Mouse (Mus musculus) G1E-ER4 (cell line): ENCODE data around the gene Tulp3. TPM values are rescaled to one million over a fixed set of nuclear protein-coding genes. Genes with fewer than 3 reads are reported as not detected.

Experiments
- GATA1 ChIP-seq: IDR thresholded peaks from one replicate; pipeline ENCODE4 v1.8.0; 2012; ENCODE audit warnings: low read length, inconsistent platforms
- polyA plus RNA-seq: library from polyadenylated mRNA; stranded (reverse); fragments of >175 nt; gene quantifications from 2 replicates; pipeline ENCODE4 v1.2.3, GENCODE M21; 2012

Gene Tulp3
- polyA plus RNA-seq, 1 experiment = 8.5 TPM

DNA sequence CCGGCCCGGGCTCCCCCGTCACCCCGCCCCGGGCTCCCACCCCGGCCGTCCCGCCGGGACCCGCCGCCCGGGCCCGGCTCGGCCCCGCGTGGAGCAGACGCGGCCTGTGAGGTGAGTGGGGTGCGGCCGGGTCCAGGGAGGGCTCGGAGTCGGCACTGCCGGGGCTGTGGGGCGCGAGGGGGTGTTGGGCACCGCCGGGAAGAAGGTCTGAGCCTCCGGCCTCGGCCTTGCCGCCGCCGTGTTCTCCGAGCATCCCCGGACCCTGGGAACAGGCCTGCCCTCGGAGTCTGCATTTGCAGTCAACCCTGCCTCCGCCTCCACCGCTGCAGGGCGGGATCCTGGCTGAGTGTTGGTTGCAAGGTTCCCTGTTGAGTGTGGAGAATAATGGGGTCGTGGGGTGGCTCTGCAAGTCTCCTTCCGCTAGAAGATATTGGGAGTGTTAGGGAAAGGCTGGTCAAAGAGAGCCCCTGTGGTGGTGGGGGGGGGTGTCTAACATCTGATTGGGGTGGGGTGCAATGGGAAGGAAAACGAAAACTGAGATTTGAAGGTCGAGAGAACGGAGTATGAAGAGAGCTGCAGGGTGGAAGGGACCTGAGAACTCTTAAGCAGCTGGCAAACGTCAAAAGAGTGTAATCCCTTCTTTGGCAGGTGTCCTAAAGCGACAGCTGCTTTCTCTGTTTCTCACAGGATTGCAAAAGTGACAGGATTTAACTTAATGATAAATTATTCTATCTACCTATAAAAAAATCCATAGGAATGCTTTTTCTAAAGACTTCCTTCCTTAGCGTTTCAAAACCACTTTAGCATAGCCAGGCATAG lies 7.6 kb upstream of the Tulp3 start:
- TF ChIP-seq GATA1 = no peak

DNA sequence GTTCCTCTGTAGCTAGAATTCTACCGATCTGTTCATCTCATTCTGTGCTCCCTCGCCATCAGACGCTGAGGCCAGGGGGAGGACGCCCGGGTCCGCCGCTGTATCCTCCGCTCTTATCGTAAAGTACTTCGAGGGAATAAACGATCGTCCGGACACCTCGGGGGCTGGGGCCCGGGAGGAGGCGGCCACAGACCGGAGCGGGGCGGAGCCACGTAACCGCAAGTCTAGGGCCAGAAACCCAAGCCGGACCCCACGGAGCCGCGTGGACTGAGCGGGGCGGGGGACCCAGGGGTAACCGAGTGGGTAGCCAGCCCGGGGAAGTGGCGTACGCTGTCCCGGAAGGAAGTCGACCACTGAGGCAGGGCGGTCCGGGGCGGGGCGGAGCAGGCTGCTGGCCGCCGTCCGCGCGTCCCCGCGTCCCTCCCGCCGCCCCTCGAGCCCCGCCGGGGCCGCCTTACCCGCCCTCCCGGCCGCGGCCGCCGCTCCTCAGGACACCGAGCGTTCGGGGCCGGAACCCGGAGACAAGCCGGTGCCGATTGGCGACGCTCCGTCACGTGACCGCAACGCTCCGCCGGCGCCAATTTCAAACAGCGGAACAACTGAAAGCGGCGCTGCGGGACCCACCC lies 6.8 kb upstream of the Tulp3 start, which contains the start of the genes Rhno1 and Foxm1:
Gene Rhno1, minus strand, starts transcription at position 531 of the 626 bp plus-strand sequence.
Gene Foxm1, plus strand, starts transcription at position 587 of the 626 bp plus-strand sequence.
- TF ChIP-seq GATA1 = no peak

DNA sequence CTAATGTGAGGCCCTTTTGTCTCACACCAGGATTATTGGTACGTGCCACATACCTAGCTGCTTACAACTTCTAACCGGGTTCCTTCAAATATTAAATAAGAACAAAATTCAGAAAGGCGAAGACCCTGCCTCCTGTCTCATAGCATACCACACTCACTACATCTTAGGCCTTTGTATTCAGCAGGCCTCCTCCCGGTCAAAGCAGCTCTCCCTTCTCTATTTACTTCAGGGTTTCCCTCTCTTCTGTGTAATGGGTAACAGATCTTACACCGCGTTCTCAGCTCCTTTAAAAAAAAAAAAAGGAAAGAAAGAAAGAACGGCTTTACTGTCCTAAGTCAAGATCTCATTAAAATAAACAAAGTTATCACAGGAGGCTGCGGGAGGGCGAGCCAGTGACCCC lies 6.2 kb upstream of the Tulp3 start:
- no peak for TF ChIP-seq GATA1

DNA sequence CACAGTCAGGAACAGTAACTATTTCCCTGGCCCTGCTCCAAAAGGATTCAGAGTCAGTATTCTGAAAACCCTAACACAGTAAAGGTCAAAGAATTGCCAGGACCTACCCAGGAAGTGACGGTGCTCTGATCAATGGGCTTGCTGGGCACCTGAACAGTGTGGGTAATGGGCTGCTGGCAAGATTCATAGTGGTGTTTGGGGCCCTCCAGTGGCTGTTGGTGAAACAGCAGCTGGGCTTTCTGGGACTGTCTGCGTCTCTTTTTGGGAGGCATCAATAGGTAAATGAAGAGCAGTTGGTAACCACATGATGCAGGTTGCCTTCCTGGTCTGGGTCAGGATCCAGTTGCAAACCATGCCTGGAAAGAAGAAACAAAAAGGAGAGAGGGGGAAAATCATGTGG lies 3.3 kb upstream of the Tulp3 start:
- TF ChIP-seq GATA1 = no peak

DNA sequence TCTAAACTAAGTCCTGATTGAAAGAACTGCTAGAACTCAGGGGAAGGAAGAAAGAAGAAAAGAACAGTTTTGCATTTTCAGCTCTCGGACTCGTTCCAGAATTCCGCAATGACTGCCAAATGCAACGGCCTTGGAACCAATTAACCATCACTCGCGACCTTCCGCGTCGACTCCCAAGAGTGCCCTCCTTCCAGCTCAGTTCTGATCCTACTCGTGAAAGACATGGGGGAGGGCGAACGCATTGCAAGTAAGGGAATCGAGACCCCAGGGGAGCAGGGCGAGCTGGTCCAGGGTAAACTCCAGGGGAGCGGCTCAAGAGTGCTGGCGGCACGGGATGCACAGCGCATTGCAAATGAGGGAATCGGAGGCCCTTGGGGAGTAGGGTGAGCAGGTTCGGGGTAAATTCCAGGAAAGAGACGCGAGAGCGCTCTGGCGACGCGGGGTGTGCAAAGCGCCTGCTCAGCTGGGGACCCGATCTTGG lies 410 bp downstream of the Tulp3 start:
- TF ChIP-seq GATA1 = no peak

DNA sequence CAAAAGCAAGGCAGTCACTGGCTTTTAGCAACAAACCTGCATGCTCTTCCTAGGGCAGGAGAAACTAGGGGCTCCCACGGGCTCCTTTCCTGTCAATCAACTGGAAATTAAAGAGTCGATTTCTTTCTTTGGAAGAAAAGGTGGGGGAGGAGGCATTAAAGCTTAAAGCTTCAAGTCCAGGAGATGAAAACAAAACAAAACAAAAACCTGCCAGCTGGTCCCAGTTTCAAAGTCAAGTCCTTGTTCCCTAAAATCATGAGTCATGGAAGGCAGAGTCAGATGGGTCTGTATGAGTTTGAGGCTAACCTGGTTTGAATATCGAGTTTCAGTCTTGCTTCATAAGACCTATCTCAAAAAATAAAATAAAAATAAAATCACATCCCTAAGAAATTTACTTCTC lies 1.5 kb downstream of the Tulp3 start:
- no peak for TF ChIP-seq GATA1

DNA sequence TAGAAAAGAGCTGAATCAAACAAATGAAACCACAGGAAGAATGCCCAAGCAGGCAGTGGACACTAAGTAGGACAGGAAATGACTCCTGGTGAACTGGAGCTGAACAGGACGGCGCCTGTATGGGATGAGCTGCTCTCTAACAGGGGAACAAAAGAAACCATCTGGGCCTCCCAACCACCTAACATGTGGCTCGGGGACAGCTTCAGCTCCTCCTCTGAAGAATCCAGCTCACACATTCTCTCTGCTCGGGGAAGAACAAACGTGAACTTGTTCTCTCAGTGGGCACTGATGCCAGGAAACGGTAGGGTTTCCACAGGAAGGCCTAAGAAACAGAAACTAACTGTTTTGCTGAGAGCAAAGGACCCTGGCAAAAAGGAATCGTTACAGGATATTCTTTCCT lies 5.9 kb downstream of the Tulp3 start:
- TF ChIP-seq GATA1 = no peak

DNA sequence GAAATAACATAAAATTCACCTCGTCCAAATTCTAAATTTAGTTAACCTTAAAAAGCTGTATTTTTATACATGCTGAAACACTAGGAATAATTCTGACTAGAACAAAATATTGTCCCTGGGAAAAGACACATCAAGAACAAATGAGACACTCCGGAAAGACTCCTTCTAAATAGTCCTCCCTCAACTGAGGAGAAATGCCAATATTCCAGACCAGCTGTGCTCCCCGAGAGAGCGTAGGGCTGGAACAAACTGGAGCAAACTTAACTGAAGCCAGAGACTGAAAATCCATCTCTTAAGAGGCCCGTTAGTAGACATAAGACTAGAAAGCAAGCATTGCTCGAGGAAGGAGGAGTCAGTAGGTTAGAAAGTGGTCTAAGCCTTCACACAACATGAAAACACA lies 8.9 kb downstream of the Tulp3 start:
- TF ChIP-seq GATA1 = no peak

DNA sequence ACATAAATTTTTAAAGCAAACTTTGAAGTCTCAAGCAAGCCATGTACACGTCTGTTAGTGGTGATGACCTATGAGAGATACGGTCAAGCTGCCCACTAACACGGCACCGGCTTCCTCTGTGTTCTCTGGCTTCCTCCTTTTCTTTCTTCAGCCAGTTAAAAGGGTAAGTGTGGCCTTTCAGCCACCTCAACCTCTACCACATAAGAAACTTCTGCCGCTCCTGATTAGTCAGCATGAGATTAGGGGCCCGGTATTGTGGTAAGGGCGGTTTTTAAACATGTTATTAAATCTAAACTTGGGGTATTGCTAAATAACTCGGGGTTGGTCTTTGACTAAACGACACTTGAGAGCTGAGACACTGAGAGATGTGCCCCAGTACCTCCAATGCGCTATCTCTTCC lies 10.0 kb downstream of the Tulp3 start:
- TF ChIP-seq GATA1 = no peak

DNA sequence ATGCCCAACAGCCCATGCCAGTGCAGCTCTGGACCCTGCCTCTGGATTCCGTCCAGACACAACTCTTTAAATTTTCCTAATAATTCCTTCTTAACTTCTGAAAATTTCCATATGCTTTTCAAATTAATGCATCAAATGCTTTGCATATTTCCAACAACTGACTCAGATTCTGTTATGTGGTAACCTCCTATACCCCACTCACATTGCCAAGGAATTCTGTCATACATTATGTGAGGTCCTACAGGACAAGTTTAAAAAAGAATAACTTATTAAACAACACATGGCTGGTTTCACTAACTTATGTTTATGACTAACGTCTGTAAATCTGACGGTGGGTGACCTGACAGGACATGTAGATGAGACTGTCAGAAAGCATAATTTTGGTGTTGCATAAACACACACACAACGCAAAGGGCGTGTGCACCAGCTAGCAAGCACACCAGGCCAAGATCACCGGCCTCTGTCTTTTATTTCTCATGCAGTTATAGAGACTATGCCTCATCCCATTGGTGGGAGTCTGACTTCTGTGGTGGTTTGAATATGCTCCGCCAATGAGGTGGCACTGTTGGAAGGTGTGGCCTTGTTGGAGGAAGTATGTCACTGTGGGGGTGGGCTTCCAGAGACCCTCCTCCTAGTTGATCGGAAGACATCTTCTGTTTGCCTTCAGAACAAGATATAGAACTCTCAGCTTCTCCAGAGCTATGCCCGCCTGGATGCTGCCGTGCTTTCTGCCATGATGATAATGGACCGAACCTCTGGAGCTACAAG lies 13.5 kb downstream of the Tulp3 start:
- no peak for TF ChIP-seq GATA1

DNA sequence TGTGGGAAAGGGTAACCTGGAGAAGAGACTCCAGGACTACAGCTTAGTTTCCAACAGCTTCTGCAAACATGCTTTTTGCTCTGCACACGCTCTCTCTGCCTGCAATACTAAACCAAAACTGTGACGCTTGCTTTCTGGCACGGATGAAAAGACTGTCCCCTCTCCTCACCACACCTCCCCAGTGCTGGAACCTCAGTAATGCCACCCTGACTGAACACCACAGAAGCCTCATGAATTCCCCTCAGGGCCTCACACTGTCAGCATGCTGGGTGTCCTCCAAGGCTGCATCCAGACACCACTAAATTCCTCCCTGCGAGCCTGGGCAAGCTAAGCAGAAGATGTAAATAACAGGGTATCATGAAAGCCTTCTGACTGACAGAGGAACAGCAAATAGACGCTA lies 16.8 kb downstream of the Tulp3 start:
- TF ChIP-seq GATA1 = no peak

DNA sequence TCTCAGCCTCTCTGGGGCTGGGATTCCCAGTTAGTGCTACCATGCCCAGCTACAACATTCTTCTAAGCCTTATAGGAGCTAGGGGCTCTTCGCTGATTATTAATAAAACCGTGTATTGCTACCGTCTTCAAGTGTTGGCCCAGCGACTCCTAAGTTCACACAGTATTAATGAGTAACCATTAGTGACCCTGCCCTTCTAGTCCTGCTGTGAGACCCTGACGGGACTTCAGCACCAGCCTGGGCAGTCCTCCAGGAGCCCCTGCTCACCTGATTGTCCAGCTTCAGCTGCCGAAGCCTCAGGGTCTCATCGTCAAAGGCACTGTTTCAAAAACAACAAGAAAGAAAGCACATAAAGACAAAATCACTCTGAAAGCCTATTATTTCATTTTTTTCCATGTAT lies 18.2 kb downstream of the Tulp3 start:
- TF ChIP-seq GATA1 = no peak

DNA sequence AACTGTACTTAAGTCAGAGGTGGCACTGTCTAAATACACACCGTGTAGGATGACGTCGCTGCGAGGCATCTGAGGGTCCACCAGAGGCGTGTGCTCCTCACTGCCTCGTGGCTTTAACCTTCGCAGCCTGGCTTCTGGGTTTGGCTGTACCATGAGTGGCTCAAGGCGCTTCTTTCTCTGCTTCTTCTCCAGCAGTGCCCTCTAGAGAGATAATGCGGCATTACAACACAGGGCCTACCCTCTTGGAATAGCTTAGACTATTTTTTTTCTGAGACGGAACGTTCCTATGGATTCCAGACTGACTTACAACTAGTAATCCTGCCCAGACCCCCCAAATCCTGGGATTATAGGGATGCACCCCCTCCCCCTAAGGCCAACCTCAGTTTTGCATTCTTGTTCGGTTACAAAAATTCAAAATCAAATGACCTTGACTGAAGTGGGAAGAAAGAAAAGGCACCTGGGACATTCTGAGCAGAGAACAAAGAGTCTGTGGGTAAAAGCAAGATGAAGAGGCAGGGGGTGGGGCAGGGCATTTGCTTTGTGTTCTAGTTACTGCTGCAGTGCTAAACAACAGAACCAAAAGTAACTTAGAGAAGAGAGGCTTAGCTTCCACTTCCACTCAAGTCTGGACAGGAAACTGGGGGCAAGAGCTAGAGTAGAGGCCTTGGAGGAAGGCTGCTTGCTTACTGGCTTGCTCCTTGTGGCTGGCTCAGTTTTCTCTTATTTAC lies 21.1 kb downstream of the Tulp3 start:
- TF ChIP-seq GATA1 = no peak

DNA sequence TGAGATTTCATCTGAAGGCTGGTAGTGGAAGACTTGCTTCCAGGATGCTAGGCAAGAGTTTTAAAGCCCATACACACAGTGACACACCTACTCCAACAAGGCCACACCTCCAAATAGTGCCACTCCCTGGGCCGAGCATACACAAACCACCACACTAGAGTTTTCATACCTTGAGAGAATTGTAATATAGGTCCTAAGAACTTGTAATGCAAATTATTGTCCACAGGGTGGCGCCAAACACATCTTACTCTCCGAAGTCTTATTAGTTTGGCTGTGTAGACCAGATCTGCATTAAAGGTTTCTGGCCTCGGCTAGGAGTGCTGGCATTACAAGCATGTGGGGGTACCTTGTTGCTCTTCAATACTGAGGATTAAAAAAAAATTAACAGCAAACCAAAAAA lies 37.3 kb downstream of the Tulp3 start:
- no peak for TF ChIP-seq GATA1

DNA sequence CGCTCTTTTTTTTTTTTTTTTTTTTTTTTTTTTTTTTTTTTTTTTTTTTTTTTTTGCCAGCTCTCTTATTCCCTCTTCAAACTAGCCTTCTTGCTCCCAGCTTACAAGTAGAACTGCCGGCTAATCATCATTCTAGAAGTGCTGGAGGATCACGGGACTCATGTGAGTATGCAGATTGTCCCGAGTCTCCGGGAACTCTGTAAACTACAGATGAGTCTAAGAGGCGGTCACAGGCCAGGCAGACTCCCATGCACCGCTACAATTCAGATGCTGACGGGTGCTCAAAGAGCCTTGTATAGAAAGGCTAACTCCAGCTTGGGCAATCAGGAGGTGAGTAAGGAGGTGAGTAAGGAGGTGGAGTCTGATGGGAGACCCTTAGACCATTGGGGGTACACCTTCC lies 40.1 kb downstream of the Tulp3 start:
- TF ChIP-seq GATA1 = no peak
